Mouse (Mus musculus) kidney, postnatal 0 days (tissue): ENCODE measurements at regions not wholly inside any gene's neighbourhood (a gene's known extent, or its start where the extent isn't known, plus 50 kb on each side); places are given as distances from the start of the nearest gene placed in this dataset.

Experiments used
- ATAC-seq: fragments of 200-750 bp; cut with Nextera tagmentation; replicated peaks from 2 replicates; pipeline ENCODE4 v1.8.0; 2017; ENCODE audit warnings: low read depth, moderate number of reproducible peaks, moderate TSS enrichment, moderate library complexity; ENCODE audit not compliant: low FRiP score
- DNase-seq: peaks from one replicate; pipeline ENCODE4 v3.0.0-alpha.2; 2016; ENCODE audit warnings: low spot score
- H3K27ac ChIP-seq: fragments of 300-500 bp; sonication (generic); 2 replicates; pipeline ENCODE4 v1.5.1; 2014; ENCODE audit warnings: mild to moderate bottlenecking
- H3K27me3 ChIP-seq: fragments of 300-500 bp; sonication (generic); 2 replicates; pipeline ENCODE4 v1.6.1; 2014; ENCODE audit warnings: low read length, mixed read lengths; ENCODE audit not compliant: insufficient read depth
- H3K36me3 ChIP-seq: fragments of 300-500 bp; sonication (generic); 2 replicates; pipeline ENCODE4 v1.6.1; 2014; ENCODE audit warnings: low read length, mixed read lengths; ENCODE audit not compliant: insufficient read depth
- H3K4me1 ChIP-seq: fragments of 300-500 bp; sonication (generic); replicated peaks from 2 replicates; pipeline ENCODE4 v1.6.1; 2014; ENCODE audit warnings: antibody characterized with exemption, low read length, mixed read lengths; ENCODE audit not compliant: insufficient read depth
- H3K4me2 ChIP-seq: fragments of 300-500 bp; sonication (generic); 2 replicates; pipeline ENCODE4 v1.6.1; 2014; ENCODE audit warnings: mild to moderate bottlenecking, low read length, moderate library complexity, mixed read lengths
- H3K4me3 ChIP-seq: fragments of 300-500 bp; sonication (generic); replicated peaks from 2 replicates; pipeline ENCODE4 v1.5.1; 2014; ENCODE audit warnings: low read depth, low read length
- H3K9ac ChIP-seq: fragments of 300-500 bp; sonication (generic); 2 replicates; pipeline ENCODE4 v1.6.1; 2014; ENCODE audit warnings: low read depth, low read length
- H3K9me3 ChIP-seq: fragments of 300-500 bp; sonication (generic); replicated peaks from 2 replicates; pipeline ENCODE4 v1.6.1; 2016; ENCODE audit warnings: low read length, inconsistent platforms, mixed read lengths
- CTCF ChIP-seq: IDR thresholded peaks from 2 replicates; pipeline ENCODE4 v1.5.1; 2016; ENCODE audit warnings: antibody characterized with exemption, low read depth, mild to moderate bottlenecking, moderate library complexity
- WGBS: fragments of 180-500 bp; shearing (Covaris S2); extraction: QIAGEN DNeasy Blood & Tissue Kit; methylation state at CpG from one replicate; pipeline ENCODE4 v1.1.7; 2014; 5-methylcytosine and 5-hydroxymethylcytosine counted together

- no peak for ATAC-seq
- 75% methylated on average over 3 of the region's 3 CpGs for WGBS
These were observed 78.2 kb downstream of the Actbl2 start for GRCm38 (mm10) chr13:111333035-111333434.

GRCm38 (mm10) chr13:111333851-111334250 lies 79.0 kb downstream of the Actbl2 start:
- no peak for DNase-seq
- no peak overlapping the region for H3K9ac ChIP-seq
- H3K4me2 ChIP-seq: no peak overlapping the region
- no peak for ATAC-seq
- no peak overlapping the region for H3K27ac ChIP-seq
- no peaks in the 10 kb centered on the region for H3K27me3 ChIP-seq
- H3K36me3 ChIP-seq: no peaks in the 10 kb centered on the region
- no peak overlapping the region for H3K4me3 ChIP-seq
- H3K9me3 ChIP-seq: no peaks in the 10 kb centered on the region
- 88% methylated on average over 4 of the region's 4 CpGs for WGBS
- TF ChIP-seq CTCF: no peak
- H3K4me1 ChIP-seq: no peaks in the 10 kb centered on the region

More at GRCm38 (mm10) chr13:111333035-111333434, 78.2 kb downstream of the Actbl2 start:
- Histone ChIP-seq H3K27ac (no peak overlapping the region), H3K9me3 (no peaks in the 10 kb centered on the region), H3K9ac (no peak overlapping the region), H3K4me2 (no peak overlapping the region), H3K4me3 (no peak overlapping the region), H3K4me1 (no peaks in the 10 kb centered on the region), H3K36me3 (no peaks in the 10 kb centered on the region), H3K27me3 (no peaks in the 10 kb centered on the region)
- TF ChIP-seq CTCF: no peak
- DNase-seq: no peak

GRCm38 (mm10) chr13:111334258-111335052 lies 79.6 kb downstream of the Actbl2 start:
- Histone ChIP-seq H3K4me2 (no peak overlapping the region), H3K9ac (no peak overlapping the region), H3K27ac (no peak overlapping the region), H3K9me3 (no peaks in the 10 kb centered on the region), H3K36me3 (no peaks in the 10 kb centered on the region), H3K27me3 (no peaks in the 10 kb centered on the region), H3K4me3 (no peak overlapping the region), H3K4me1 (no peaks in the 10 kb centered on the region)
- no peak for TF ChIP-seq CTCF
- DNase-seq (peak; percentile 47), ATAC-seq (no peak)
- WGBS: 58% methylated on average over 22 of the region's 22 CpGs

- no peaks in the 10 kb centered on the region for H3K9me3 ChIP-seq
- H3K9ac ChIP-seq: no peak overlapping the region
- no peak for DNase-seq
- TF ChIP-seq CTCF: no peak
- no peaks in the 10 kb centered on the region for H3K27me3 ChIP-seq
- H3K4me1 ChIP-seq: no peaks in the 10 kb centered on the region
- no peak overlapping the region for H3K27ac ChIP-seq
- 72% methylated on average over 10 of the region's 10 CpGs for WGBS
- no peak for ATAC-seq
- no peak overlapping the region for H3K4me3 ChIP-seq
- H3K36me3 ChIP-seq: no peaks in the 10 kb centered on the region
- H3K4me2 ChIP-seq: no peak overlapping the region
These were observed 90.2 kb downstream of the Actbl2 start for GRCm38 (mm10) chr13:111344981-111345380.

- Histone ChIP-seq H3K4me3 (no peak overlapping the region), H3K36me3 (no peaks in the 10 kb centered on the region), H3K27ac (no peak overlapping the region), H3K9ac (no peak overlapping the region), H3K4me2 (no peak overlapping the region), H3K27me3 (no peaks in the 10 kb centered on the region), H3K9me3 (no peaks in the 10 kb centered on the region), H3K4me1 (no peaks in the 10 kb centered on the region)
- no peak for ATAC-seq
- TF ChIP-seq CTCF: no peak
- DNase-seq: no peak
- 69% methylated on average over 15 of the region's 15 CpGs for WGBS
These were observed 91.0 kb downstream of the Actbl2 start for GRCm38 (mm10) chr13:111345486-111346440.

- Histone ChIP-seq H3K4me2 (no peak overlapping the region), H3K4me1 (no peaks in the 10 kb centered on the region), H3K27ac (no peak overlapping the region), H3K27me3 (no peaks in the 10 kb centered on the region), H3K9ac (no peak overlapping the region), H3K9me3 (no peaks in the 10 kb centered on the region), H3K4me3 (no peak overlapping the region), H3K36me3 (no peaks in the 10 kb centered on the region)
- 67% methylated on average over 9 of the region's 9 CpGs for WGBS
- DNase-seq: no peak
- TF ChIP-seq CTCF: no peak
- ATAC-seq: no peak
These were observed 102.0 kb downstream of the Actbl2 start for GRCm38 (mm10) chr13:111356520-111357456.
